Mouse (Mus musculus): ENCODE measurements at regions not wholly inside any gene's neighbourhood (a gene's known extent, or its start where the extent isn't known, plus 50 kb on each side); places are given as distances from the start of the nearest gene placed in this dataset.

GRCm38 (mm10) chr9:113324489-113324888, 383.6 kb downstream of the Pdcd6ip start:
- no peak for DNase-seq (ENCODE audit: extremely low spot score in 1 of 2, low spot score in 1 of 2)

DNA sequence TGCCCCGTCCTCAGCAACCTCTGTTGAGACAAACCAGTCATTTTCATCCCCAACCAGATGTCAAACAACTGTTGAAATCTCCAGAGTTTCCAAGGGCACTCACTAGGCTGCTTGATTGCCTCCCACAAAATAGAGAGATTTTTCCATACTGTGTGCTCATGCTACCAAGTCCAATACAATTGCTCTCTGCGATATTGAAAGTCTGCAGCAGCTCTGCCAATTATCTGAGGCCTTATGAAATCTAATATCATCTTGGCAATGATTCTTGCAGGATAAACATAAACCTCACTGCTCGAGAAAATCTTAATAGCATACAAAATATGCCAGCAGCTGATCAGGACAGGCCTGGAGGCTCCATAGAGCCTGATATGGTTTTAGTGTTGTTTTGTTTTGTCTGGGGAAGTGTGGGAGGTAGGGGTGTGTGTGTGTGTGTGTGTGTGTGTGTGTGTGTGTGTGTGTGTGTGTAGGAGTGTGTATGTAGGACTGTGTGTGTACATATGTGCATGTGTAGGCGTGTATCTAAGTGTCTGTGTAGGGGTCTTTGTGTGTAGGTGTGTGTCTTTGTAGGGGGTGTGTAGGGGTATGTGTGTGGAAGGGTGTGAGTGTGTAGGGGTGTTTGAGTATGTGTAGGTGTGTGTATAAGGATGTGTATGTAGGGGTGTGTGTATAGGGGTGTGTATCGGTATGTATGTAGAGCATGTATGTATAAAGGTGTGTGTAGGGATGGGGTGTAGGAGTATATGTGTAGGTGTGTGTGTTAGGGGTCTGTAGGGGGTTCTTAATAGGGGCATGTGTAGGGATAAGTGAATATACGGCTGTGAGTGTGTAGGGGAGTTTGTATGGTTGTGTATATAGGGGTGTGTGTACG, 398.1 kb downstream of the Pdcd6ip start:
- no peak for DNase-seq (ENCODE audit: extremely low spot score in 1 of 2, low spot score in 1 of 2)

GRCm38 (mm10) chr9:113305761-113306160, 402.3 kb downstream of the Pdcd6ip start:
- peak in 1 of 2 experiments; percentile 50 for DNase-seq (ENCODE audit: extremely low spot score in 1 of 2, low spot score in 1 of 2)

DNA sequence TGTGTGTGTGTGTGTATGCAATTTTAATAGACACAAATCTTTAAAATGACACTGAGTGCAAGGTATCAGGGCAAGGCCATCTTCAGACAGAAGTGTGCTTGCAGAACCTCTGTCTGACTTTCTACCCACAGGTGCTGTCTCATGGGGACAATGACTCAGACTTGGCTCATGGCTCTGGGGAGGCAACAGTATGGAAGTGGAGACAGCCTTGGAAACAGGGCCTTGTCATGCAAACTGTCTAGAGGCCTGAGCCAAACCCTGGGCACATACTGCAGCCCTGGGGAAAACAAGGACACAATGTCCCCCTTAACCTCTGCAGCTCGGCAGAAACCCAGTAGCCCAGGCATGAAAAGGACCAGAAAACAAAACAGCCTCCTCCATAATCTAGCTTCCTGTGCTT, 405.6 kb downstream of the Pdcd6ip start:
- peak in 1 of 2 experiments; percentile 60 for DNase-seq (ENCODE audit: extremely low spot score in 1 of 2, low spot score in 1 of 2)

- peak in 1 of 2 experiments; percentile 72 for DNase-seq (ENCODE audit: extremely low spot score in 1 of 2, low spot score in 1 of 2)
Observed at GRCm38 (mm10) chr9:113300846-113301245, 407.2 kb downstream of the Pdcd6ip start.

DNA sequence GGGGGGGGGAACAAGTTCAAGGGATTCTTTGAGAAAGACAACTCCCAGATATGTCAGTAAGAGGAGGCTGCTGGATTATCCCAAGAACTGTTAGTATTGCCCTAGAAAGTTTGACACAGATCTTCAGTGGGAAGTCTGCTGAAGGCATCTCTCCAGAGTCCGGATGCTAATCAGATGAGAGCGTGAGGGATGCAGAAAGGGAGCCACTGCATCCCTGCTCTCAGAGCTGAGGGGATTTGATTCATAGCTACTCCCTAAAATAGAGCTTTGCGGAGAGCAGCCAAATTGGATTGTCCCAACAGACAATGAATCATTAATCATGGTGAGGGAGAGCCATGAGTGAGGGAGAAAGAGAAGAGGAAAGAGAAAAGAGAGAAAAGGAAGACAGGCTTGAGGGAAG, 408.2 kb downstream of the Pdcd6ip start:
- DNase-seq (ENCODE audit: extremely low spot score in 1 of 2, low spot score in 1 of 2) = peak in 1 of 2 experiments; percentile 62

- DNase-seq (ENCODE audit: extremely low spot score in 1 of 2, low spot score in 1 of 2) = peak in 1 of 2 experiments; percentile 48
Observed at GRCm38 (mm10) chr9:113295850-113296467, 412.1 kb downstream of the Pdcd6ip start.

DNA sequence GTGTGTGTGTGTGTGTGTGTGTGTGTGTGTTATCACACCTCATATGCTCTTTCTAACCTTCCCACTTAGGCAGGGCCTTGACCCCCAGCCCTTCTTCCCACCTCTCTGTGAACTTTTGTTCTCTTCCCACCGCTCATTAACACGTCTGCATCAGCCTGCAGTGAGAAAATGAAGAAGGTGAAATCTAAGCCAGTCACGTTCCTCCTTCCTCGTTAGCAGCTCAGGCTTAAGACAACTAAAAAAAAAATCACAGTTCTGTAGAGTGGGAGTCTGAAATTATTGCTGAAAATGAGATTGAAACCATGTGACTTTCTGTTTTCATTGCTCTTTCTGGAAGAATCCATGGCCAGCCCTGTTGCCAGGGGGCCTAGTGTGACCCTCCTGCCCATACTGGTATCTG, 420.7 kb downstream of the Pdcd6ip start:
- DNase-seq (ENCODE audit: extremely low spot score in 1 of 2, low spot score in 1 of 2) = no peak

GRCm38 (mm10) chr9:113283244-113283643, 424.8 kb downstream of the Pdcd6ip start:
- no peak for DNase-seq (ENCODE audit: extremely low spot score in 1 of 2, low spot score in 1 of 2)

- no peak for DNase-seq (ENCODE audit: extremely low spot score in 1 of 2, low spot score in 1 of 2)
Observed at GRCm38 (mm10) chr9:113270595-113270994, 437.5 kb downstream of the Pdcd6ip start.

DNA sequence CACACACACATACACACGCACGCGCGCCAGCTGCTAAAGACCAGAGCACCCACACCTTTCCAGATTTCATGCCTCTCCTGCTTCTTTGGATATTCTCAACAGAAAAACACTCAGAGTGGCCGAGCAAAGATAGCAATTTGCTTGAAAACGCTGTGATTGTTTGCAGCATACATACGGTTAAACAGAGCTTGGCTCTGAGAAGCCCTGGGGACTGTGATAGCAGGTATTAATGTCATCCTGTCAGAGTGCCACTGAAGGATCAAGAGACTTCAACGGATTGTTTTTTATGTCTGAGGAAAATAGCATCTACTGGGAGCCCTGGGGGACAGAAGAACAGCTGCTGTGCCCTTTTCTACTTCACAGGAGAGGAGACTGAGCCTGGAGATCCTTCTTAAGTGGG, 440.4 kb downstream of the Pdcd6ip start:
- DNase-seq (ENCODE audit: extremely low spot score in 1 of 2, low spot score in 1 of 2) = no peak

GRCm38 (mm10) chr9:113263636-113264035, 444.4 kb downstream of the Pdcd6ip start:
- peak; percentile 86 to 92 for DNase-seq (ENCODE audit: extremely low spot score in 1 of 2, low spot score in 1 of 2)

GRCm38 (mm10) chr9:113260296-113260695, 447.8 kb downstream of the Pdcd6ip start:
- no peak for DNase-seq (ENCODE audit: extremely low spot score in 1 of 2, low spot score in 1 of 2)

DNA sequence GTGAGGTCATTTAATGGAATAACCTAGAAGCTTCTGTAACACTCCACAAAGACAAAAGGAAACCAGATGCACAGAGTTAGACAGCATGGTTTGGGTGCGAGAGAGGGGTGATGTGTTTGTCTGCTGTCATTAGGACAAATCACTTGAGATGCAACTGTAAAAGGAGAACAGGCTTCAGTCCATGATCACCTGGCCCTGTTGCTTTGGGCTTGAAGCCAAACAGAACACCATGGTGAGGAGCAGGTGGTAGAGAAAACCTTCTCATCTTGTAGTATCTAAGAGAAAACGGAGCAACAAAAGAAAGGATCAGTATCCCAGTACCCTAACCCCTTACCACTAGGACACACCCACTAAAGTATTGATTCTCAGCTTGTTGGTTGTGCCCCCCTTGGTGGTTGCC, 449.5 kb downstream of the Pdcd6ip start:
- no peak for DNase-seq (ENCODE audit: extremely low spot score in 1 of 2, low spot score in 1 of 2)

- peak; percentile 80 to 85 for DNase-seq (ENCODE audit: extremely low spot score in 1 of 2, low spot score in 1 of 2)
Observed at GRCm38 (mm10) chr9:113248703-113249274, 459.3 kb downstream of the Pdcd6ip start.

DNA sequence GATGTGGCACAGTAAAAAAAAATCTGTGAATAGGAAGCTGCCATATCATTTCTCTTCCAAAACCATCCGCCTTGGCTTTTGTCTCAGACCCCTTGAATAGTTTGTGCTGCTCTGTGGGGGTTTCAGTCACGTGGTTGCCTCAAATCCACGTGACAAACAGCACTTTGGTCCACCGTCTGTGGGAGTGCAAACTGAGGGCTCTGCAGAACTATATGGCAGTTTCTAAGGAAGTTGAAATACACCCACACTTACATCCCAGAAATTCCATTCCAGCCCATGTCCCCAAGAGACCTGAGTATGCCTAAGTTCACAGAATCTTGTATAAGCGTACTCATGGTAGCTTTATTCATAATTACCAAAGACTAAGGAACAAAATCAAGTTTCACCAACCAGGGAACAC, 460.1 kb downstream of the Pdcd6ip start:
- DNase-seq (ENCODE audit: extremely low spot score in 1 of 2, low spot score in 1 of 2) = peak; percentile 77 to 79

GRCm38 (mm10) chr9:113243870-113244269, 464.2 kb downstream of the Pdcd6ip start:
- no peak for DNase-seq (ENCODE audit: extremely low spot score in 1 of 2, low spot score in 1 of 2)

- no peak for DNase-seq (ENCODE audit: extremely low spot score in 1 of 2, low spot score in 1 of 2)
Observed at GRCm38 (mm10) chr9:113233370-113233769, 474.7 kb downstream of the Pdcd6ip start.

DNA sequence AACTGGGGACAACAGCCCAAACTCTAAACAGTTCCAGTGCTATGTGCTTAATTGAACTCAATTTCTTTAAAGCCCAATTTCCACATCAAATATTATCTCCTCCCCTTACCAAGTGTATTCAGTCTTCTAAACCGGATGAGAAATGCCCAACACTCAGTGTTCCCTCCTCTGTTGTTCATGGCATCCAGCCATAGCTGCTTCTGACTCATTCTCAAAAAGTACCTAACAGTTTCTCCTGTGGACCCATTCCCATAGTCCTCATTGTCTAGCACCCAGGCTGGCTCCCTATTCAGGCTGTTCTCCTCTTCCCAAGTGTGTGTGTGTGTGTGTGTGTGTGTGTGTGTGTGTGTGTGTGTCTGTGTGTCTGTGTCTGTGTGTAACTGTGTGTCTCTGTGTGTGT, 478.7 kb downstream of the Pdcd6ip start:
- no peak for DNase-seq (ENCODE audit: extremely low spot score in 1 of 2, low spot score in 1 of 2)

DNA sequence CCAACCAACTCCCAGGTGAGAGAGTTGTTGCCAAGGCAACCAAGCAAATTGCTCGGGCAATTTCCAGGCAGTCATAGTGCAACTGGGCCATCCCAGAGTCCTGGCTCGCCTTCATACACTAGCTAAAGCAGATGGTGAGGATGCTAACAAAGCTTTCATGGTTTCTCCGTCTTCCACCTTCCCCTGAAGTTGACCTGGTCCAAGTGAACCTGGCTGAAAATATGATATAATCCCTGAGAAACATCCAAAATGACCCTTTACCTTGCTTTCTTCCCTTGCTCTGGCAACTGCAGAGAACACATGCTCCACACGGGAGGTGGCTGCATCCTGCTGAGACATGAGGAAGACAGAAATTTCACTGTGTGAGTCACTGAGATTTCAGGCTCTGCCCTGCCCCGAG, 494.1 kb downstream of the Pdcd6ip start:
- no peak for DNase-seq (ENCODE audit: extremely low spot score in 1 of 2, low spot score in 1 of 2)

- peak in 1 of 2 experiments; percentile 49 for DNase-seq (ENCODE audit: extremely low spot score in 1 of 2, low spot score in 1 of 2)
Observed at GRCm38 (mm10) chr9:113212389-113212788, 495.7 kb downstream of the Pdcd6ip start.

- no peak for DNase-seq (ENCODE audit: extremely low spot score in 1 of 2, low spot score in 1 of 2)
Observed at GRCm38 (mm10) chr9:113208181-113208580, 499.9 kb downstream of the Pdcd6ip start.
